Mouse (Mus musculus) heart, postnatal 0 days (tissue): ENCODE measurements at regions not wholly inside any gene's neighbourhood (a gene's known extent, or its start where the extent isn't known, plus 50 kb on each side); places are given as distances from the start of the nearest gene placed in this dataset.

ENCODE experiments used
- CTCF ChIP-seq: IDR thresholded peaks from 2 replicates; pipeline ENCODE4 v1.5.1; 2016; ENCODE audit warnings: antibody characterized with exemption, control low read depth, low read depth
- EP300 ChIP-seq: IDR thresholded peaks from 2 replicates; pipeline ENCODE4 v1.6.1; 2016; ENCODE audit warnings: antibody characterized with exemption, low read depth

GRCm38 (mm10) chr9:43879969-43880396 is 136.2 kb downstream of the Nectin1 start:
- TF ChIP-seq EP300: no peak
- TF ChIP-seq CTCF: no peak
